15 mouse cellular contexts compared by ENCODE assay signal in the genomic region with DNA sequence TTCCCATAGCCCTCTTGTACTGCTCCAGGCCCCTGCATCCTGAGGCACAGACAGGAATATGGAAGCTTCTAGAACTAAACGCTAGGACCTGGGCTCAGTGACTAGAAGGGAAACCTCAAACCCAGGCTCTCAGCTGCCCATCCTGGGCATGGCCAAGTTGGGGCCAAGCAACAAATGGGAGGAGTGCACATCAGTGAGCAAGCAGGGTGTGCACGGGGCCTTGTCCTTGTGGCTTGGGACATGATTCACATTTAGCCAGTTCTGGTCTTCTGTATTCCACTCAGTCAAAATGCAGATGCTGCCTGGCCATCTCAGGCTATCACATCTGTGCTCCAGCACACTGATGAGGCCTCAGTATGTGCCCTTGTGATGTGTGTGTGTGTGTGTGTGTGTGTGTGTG. TPM values are rescaled to one million over a fixed set of nuclear protein-coding genes. Genes with fewer than 3 reads are reported as not detected.
DNase-seq lines count a peak whose midpoint lies in the region; ATAC-seq and TF ChIP-seq lines count a peak whose summit lies in the region.
"Had no signal": no experiment of that assay in that cellular context is flagged by ENCODE, and none has a peak within 500 bp of the region (broad histone marks: within the 10 kb centered on the region; RNA-seq: fewer than 3 reads in every experiment).

No protein-coding gene starts in this region.

- H3K4me1 ChIP-seq in heart, embryonic 10.5 days = peaks cover 49% of the 10 kb centered on the region
- peaks cover 66% of the 10 kb centered on the region for H3K4me1 ChIP-seq in lung, embryonic 16.5 days (replicated peaks; ENCODE audit: control insufficient read depth, insufficient read depth, low read length)
- H3K4me1 ChIP-seq in lung, postnatal 0 days (ENCODE audit: insufficient read depth, low read depth, low read length) = peaks cover 8% of the 10 kb centered on the region; the same call in 1 of the 2 replicates
- peaks cover 46% of the 10 kb centered on the region for H3K4me1 ChIP-seq in limb, embryonic 10.5 days
- peaks cover 25% of the 10 kb centered on the region for H3K4me1 ChIP-seq in stomach, postnatal 0 days (replicated peaks; ENCODE audit: control insufficient read depth, insufficient read depth)

- peak overlapping the region; percentile 85 for H3K27ac ChIP-seq in heart, embryonic 10.5 days
- peak overlapping the region; percentile 94; the same call in 1 of the 2 replicates for H3K27ac ChIP-seq in lung, embryonic 16.5 days (ENCODE audit: low read length)
- H3K27ac ChIP-seq in lung, postnatal 0 days (ENCODE audit: low read length) = no peak overlapping the region
- H3K27ac ChIP-seq in limb, embryonic 10.5 days = peak overlapping the region; percentile 85; the same call in 1 of the 2 replicates
- peak overlapping the region; percentile 93 for H3K27ac ChIP-seq in stomach, postnatal 0 days (replicated peaks)
- H3K27ac ChIP-seq: kidney, postnatal 0 days; liver, embryonic 14.5 days had no signal

- H3K4me3 ChIP-seq in heart, embryonic 10.5 days = no peak overlapping the region
- H3K4me3 ChIP-seq in lung, embryonic 16.5 days (ENCODE audit: low read length) = no peak overlapping the region
- H3K4me3 ChIP-seq in lung, postnatal 0 days (ENCODE audit: low read depth, low read length) = no peak overlapping the region
- no peak overlapping the region for H3K4me3 ChIP-seq in limb, embryonic 10.5 days
- H3K4me3 ChIP-seq in stomach, postnatal 0 days (ENCODE audit: low read depth, low read length) = no peak overlapping the region
- H3K4me3 ChIP-seq: neural tube, embryonic 13.5 days had no signal

- no peak for ATAC-seq in lung, embryonic 16.5 days (ENCODE audit: low read depth)
- ATAC-seq in lung, postnatal 0 days = no peak
- no peak for ATAC-seq in stomach, postnatal 0 days (ENCODE audit: low FRiP score, low TSS enrichment)
- ATAC-seq in granulocyte monocyte progenitor cell, adult 5-6 weeks (replicated peaks; ENCODE audit: poor library complexity, severe bottlenecking) = no peak

- no peak for TF ChIP-seq CTCF in lung, postnatal 0 days (IDR thresholded peaks at IDR 0.05)
- no peak for TF ChIP-seq CTCF in stomach, postnatal 0 days (IDR thresholded peaks at IDR 0.05; ENCODE audit: low read depth)

- no peak for DNase-seq in heart, embryonic 10.5 days (ENCODE audit: low spot score)
- DNase-seq in heart, adult 18-20 months = no peak
- no peak for DNase-seq in lung, postnatal 0 days (ENCODE audit: low spot score)
- DNase-seq in limb, embryonic 10.5 days (ENCODE audit: low spot score) = no peak
- no peak for DNase-seq in stomach, postnatal 0 days (ENCODE audit: low spot score)
- no peak for DNase-seq in thymus, postnatal 36 days
- DNase-seq: cerebellum, adult 2 months; layer of hippocampus, adult 9-11 months; midbrain, embryonic 14.5 days had no signal

- no peaks in the 10 kb centered on the region for H3K9me3 ChIP-seq in heart, embryonic 10.5 days
- no peaks in the 10 kb centered on the region for H3K9me3 ChIP-seq in lung, embryonic 16.5 days (ENCODE audit: control insufficient read depth, low read length)
- no peaks in the 10 kb centered on the region for H3K9me3 ChIP-seq in lung, postnatal 0 days (ENCODE audit: low read length)
- no peaks in the 10 kb centered on the region for H3K9me3 ChIP-seq in limb, embryonic 10.5 days (replicated peaks)
- no peaks in the 10 kb centered on the region for H3K9me3 ChIP-seq in stomach, postnatal 0 days (ENCODE audit: control insufficient read depth, low read length)
- H3K9me3 ChIP-seq: G1E; neural tube, embryonic 13.5 days had no signal

- WGBS in heart, embryonic 10.5 days = 85% methylated on average over 2 of the region's 2 CpGs
- 87% methylated on average over 2 of the region's 2 CpGs for WGBS in lung, embryonic 16.5 days
- 81% methylated on average over 2 of the region's 2 CpGs for WGBS in lung, postnatal 0 days
- WGBS in limb, embryonic 10.5 days = 93% methylated on average over 2 of the region's 2 CpGs
- 77% methylated on average over 2 of the region's 2 CpGs for WGBS in stomach, postnatal 0 days

- peak overlapping the region; percentile 48 for H3K9ac ChIP-seq in lung, embryonic 16.5 days (ENCODE audit: low read length)
- no peak overlapping the region for H3K9ac ChIP-seq in lung, postnatal 0 days (replicated peaks; ENCODE audit: low read depth)
- no peak overlapping the region for H3K9ac ChIP-seq in stomach, postnatal 0 days (ENCODE audit: low read length)
- H3K9ac ChIP-seq: liver, embryonic 14.5 days; neural tube, embryonic 13.5 days had no signal

- peaks cover 20% of the 10 kb centered on the region; the same call in 1 of the 2 replicates for H3K36me3 ChIP-seq in heart, embryonic 10.5 days
- H3K36me3 ChIP-seq in lung, embryonic 16.5 days (ENCODE audit: control insufficient read depth, insufficient read depth, low read length) = no peaks in the 10 kb centered on the region
- no peaks in the 10 kb centered on the region for H3K36me3 ChIP-seq in lung, postnatal 0 days (ENCODE audit: insufficient read depth, low read length)
- peaks cover 17% of the 10 kb centered on the region for H3K36me3 ChIP-seq in limb, embryonic 10.5 days
- H3K36me3 ChIP-seq in stomach, postnatal 0 days (ENCODE audit: control insufficient read depth, insufficient read depth, low read length) = peaks cover 1% of the 10 kb centered on the region
- H3K36me3 ChIP-seq: G1E; neural tube, embryonic 13.5 days had no signal

- no peaks in the 10 kb centered on the region for H3K27me3 ChIP-seq in heart, embryonic 10.5 days (ENCODE audit: insufficient read depth, poor library complexity, severe bottlenecking)
- no peaks in the 10 kb centered on the region for H3K27me3 ChIP-seq in lung, embryonic 16.5 days (ENCODE audit: control insufficient read depth, insufficient read depth, low read depth, low read length)
- H3K27me3 ChIP-seq in lung, postnatal 0 days (replicated peaks; ENCODE audit: insufficient read depth, low read length) = no peaks in the 10 kb centered on the region
- H3K27me3 ChIP-seq in limb, embryonic 10.5 days (ENCODE audit: low read depth, poor library complexity, severe bottlenecking) = no peaks in the 10 kb centered on the region
- H3K27me3 ChIP-seq in stomach, postnatal 0 days (ENCODE audit: control insufficient read depth, insufficient read depth, low read length) = no peaks in the 10 kb centered on the region
- H3K27me3 ChIP-seq: neural tube, embryonic 13.5 days had no signal

- no peak overlapping the region for H3K4me2 ChIP-seq in lung, embryonic 16.5 days (ENCODE audit: low read depth, low read length)
- H3K4me2 ChIP-seq in lung, postnatal 0 days (replicated peaks; ENCODE audit: low read depth, low read length) = no peak overlapping the region
- no peak overlapping the region for H3K4me2 ChIP-seq in stomach, postnatal 0 days (replicated peaks; ENCODE audit: low read depth)
- H3K4me2 ChIP-seq: neural tube, embryonic 13.5 days had no signal

- TF ChIP-seq EP300 in lung, postnatal 0 days (IDR thresholded peaks at IDR 0.05) = no peak
- no peak for TF ChIP-seq EP300 in stomach, postnatal 0 days (optimal IDR thresholded peaks at IDR 0.05)

RNA-seq across cellular contexts. Expression of gene Col5a1, which starts 49.2 kb away (rescaled TPM):
- polyA plus RNA-seq in heart, embryonic 10.5 days (2016; fragmentation: Nextera tagmentation; extraction: Ambion mirVana) = 31.3 and 37.4 TPM in 2 replicates
- 10 to 100 TPM; 14.8 to 17.9 TPM for total RNA-seq in heart, adult 18-20 months (2021)
- 66.2 and 69.5 TPM in 2 replicates for polyA plus RNA-seq in lung, embryonic 16.5 days (2015; fragmentation: Nextera tagmentation; extraction: Ambion mirVana)
- polyA plus RNA-seq in lung, postnatal 0 days (2015; fragmentation: Nextera tagmentation; extraction: Ambion mirVana) = 47.7 and 50.7 TPM in 2 replicates
- polyA plus RNA-seq in limb, embryonic 10.5 days (2016; fragmentation: Nextera tagmentation; extraction: Ambion mirVana) = 13.5 and 21.4 TPM in 2 replicates
- 68.7 and 69.2 TPM in 2 replicates for polyA plus RNA-seq in stomach, postnatal 0 days (2015; fragmentation: Nextera tagmentation; extraction: Ambion mirVana)
- total RNA-seq in granulocyte monocyte progenitor cell, adult 5-6 weeks (2014; fragmentation: Nextera tagmentation) = not detected in 2 replicates
- not detected in 2 replicates for total RNA-seq in granulocyte monocyte progenitor cell, adult 5-6 weeks (2017)
